Mouse (Mus musculus) kidney, postnatal 25 days (tissue): ENCODE results near the gene Trappc12.

Experiments
- DNase-seq, 2 experiments: peaks; one replicate each; pipeline ENCODE4 v3.0.0; 2021; ENCODE audit warnings: mixed read lengths in 2 of 2

Gene Trappc12

GRCm38 (mm10) chr12:28685771-28686170 is 64.5 kb downstream of the Trappc12 start:
- no peak for DNase-seq

- no peak for DNase-seq
Measured at GRCm38 (mm10) chr12:28684674-28685073, 65.6 kb downstream of the Trappc12 start.

- DNase-seq = no peak
Measured at GRCm38 (mm10) chr12:28675925-28676209, 74.4 kb downstream of the Trappc12 start.

- peak; percentile 90 to 94 for DNase-seq
Measured at GRCm38 (mm10) chr12:28675121-28675924, 74.9 kb downstream of the Trappc12 start, which contains the start of gene Adi1. Gene Adi1 (plus strand): TSS chr12:28675231.

GRCm38 (mm10) chr12:28674038-28674720 is 76.1 kb downstream of the Trappc12 start:
- no peak for DNase-seq

- DNase-seq = no peak
Measured at GRCm38 (mm10) chr12:28667287-28667686, 83.0 kb downstream of the Trappc12 start.

GRCm38 (mm10) chr12:28666734-28667133 is 83.5 kb downstream of the Trappc12 start:
- DNase-seq = no peak

- no peak for DNase-seq
Measured at GRCm38 (mm10) chr12:28662628-28663027, 87.6 kb downstream of the Trappc12 start.

- DNase-seq = peak; percentile 92 to 93
Measured at GRCm38 (mm10) chr12:28649141-28650110, 100.8 kb downstream of the Trappc12 start, which contains the start of gene Rnaseh1. Gene Rnaseh1 (plus strand): TSS chr12:28649602.
